Mouse (Mus musculus): ENCODE data around the gene Amhr2.

GRCm38 (mm10) chr15:102421437-102421836 is 23.7 kb upstream of the Amhr2 start:
- TF ChIP-seq CTCF (IDR thresholded peaks at IDR 0.05; ENCODE audit: borderline replicate concordance, insufficient read depth, low read depth, low read length) (peak; percentile 28; the same call in 1 of the 2 replicates), POLR2A (IDR thresholded peaks at IDR 0.05; ENCODE audit: borderline replicate concordance, insufficient read depth, low read length) (no peak)

All from cerebellum, adult 2 months (tissue).